Mouse (Mus musculus): ENCODE measurements around the gene Adprh. TPM values are rescaled to one million over a fixed set of nuclear protein-coding genes. Genes with fewer than 3 reads are reported as not detected.

The Adprh gene
- total and polyA plus RNA-seq, 2 experiments from 2014 or later = 47.0 to 131 TPM

DNA sequence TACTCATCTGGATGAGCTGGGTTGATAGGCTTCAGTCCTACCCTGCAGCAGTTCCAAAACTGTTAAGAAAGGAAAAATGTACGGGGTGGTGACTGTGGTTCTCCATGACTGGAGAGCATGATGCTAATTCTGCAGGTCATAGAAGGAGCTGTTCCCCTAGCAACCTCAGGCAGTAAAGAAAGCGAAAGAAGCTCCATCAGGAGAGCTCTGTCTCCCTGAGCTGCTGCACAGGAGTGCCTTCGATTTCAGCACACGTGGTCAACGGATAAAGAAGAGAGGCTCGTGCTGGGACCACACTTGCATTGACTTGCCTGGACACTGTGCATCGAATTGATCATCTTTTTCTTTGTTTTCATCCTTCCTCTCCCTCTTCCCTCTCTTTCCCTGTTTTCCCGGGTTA is 10.3 kb downstream of the Adprh start:
- Histone ChIP-seq H3K36me3 (ENCODE audit: insufficient read depth, low read length) (peaks cover 32% of the 10 kb centered on the region), H3K9ac (replicated peaks; ENCODE audit: low read length) (no peak overlapping the region), H3K9me3 (ENCODE audit: low read length) (no peaks in the 10 kb centered on the region), H3K27me3 (ENCODE audit: insufficient read depth, low read length) (no peaks in the 10 kb centered on the region), H3K4me2 (ENCODE audit: low read depth, low read length) (no peak overlapping the region), H3K27ac (no peak overlapping the region), H3K4me1 (ENCODE audit: insufficient read depth, low read length) (no peaks in the 10 kb centered on the region), H3K4me3 (ENCODE audit: low read length) (no peak overlapping the region)
- ATAC-seq = no peak
- TF ChIP-seq CTCF (IDR thresholded peaks at IDR 0.05; ENCODE audit: low read depth) = no peak
- WGBS = 80% methylated on average over 8 of the region's 8 CpGs
- no peak for DNase-seq (ENCODE audit: low spot score)

DNA sequence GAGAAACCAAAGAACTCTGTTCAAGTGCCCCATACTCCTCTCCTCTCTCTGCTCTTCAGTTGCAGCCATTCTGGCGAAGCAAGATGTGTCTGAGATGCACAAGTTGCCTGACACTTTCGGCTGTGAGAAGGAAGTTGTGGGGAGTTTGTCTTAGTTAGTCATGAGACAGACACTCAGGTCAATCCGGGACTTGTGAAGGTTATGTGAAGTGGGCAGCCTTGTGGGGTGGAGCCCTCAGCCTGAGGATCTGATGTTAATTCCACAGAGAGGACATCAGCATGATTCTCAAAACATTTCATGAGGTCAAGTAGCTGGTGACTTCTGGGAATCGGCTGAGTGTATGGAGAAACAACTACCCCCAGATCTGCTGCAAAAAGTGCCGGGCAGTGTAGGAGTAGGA is 10.9 kb downstream of the Adprh start:
- Histone ChIP-seq H3K4me2 (ENCODE audit: low read depth, low read length) (no peak overlapping the region), H3K4me1 (ENCODE audit: insufficient read depth, low read length) (no peaks in the 10 kb centered on the region), H3K9ac (replicated peaks; ENCODE audit: low read length) (no peak overlapping the region), H3K9me3 (ENCODE audit: low read length) (no peaks in the 10 kb centered on the region), H3K36me3 (ENCODE audit: insufficient read depth, low read length) (peaks cover 26% of the 10 kb centered on the region; the same call in 1 of the 2 replicates), H3K27ac (no peak overlapping the region), H3K27me3 (ENCODE audit: insufficient read depth, low read length) (no peaks in the 10 kb centered on the region), H3K4me3 (ENCODE audit: low read length) (no peak overlapping the region)
- ATAC-seq (no peak), DNase-seq (ENCODE audit: low spot score) (no peak)
- TF ChIP-seq CTCF (IDR thresholded peaks at IDR 0.05; ENCODE audit: low read depth) = no peak
- 89% methylated on average over 5 of the region's 5 CpGs for WGBS

- Histone ChIP-seq H3K27ac (no peak overlapping the region), H3K4me2 (ENCODE audit: low read depth, low read length) (no peak overlapping the region), H3K9ac (replicated peaks; ENCODE audit: low read length) (no peak overlapping the region), H3K4me3 (ENCODE audit: low read length) (no peak overlapping the region), H3K36me3 (ENCODE audit: insufficient read depth, low read length) (peaks cover 14% of the 10 kb centered on the region; the same call in 1 of the 2 replicates), H3K4me1 (ENCODE audit: insufficient read depth, low read length) (no peaks in the 10 kb centered on the region), H3K9me3 (ENCODE audit: low read length) (no peaks in the 10 kb centered on the region), H3K27me3 (ENCODE audit: insufficient read depth, low read length) (no peaks in the 10 kb centered on the region)
- no peak for TF ChIP-seq CTCF (IDR thresholded peaks at IDR 0.05; ENCODE audit: low read depth)
- DNase-seq (ENCODE audit: low spot score) (no peak), ATAC-seq (no peak)
- WGBS = 86% methylated on average over 6 of the region's 6 CpGs
Measured at GRCm38 (mm10) chr16:38440403-38440802, 12.1 kb downstream of the Adprh start.

DNA sequence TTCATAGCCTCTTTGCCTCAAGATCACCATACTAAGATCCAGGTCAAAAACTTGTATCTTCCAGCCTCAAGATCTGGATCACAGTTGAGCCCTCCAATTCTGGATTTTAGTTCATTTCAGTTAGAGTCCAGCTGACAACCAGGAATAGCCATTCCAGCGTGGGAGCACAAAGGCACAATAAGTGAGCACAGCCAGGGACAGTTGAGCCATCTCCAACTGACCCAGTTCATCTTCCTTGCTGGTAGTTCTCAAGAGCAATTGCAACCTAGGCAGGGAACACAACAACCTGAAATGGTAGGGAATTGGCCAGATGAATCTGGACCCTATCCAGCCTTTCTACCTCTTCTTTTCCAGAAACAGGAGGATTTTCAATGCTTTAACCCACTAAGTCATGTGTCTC is 13.3 kb downstream of the Adprh start:
- Histone ChIP-seq H3K9ac (replicated peaks; ENCODE audit: low read length) (no peak overlapping the region), H3K9me3 (ENCODE audit: low read length) (no peaks in the 10 kb centered on the region), H3K27ac (no peak overlapping the region), H3K4me1 (ENCODE audit: insufficient read depth, low read length) (no peaks in the 10 kb centered on the region), H3K4me3 (ENCODE audit: low read length) (no peak overlapping the region), H3K27me3 (ENCODE audit: insufficient read depth, low read length) (no peaks in the 10 kb centered on the region), H3K4me2 (ENCODE audit: low read depth, low read length) (no peak overlapping the region), H3K36me3 (ENCODE audit: insufficient read depth, low read length) (peaks cover 7% of the 10 kb centered on the region; the same call in 1 of the 2 replicates)
- DNase-seq (ENCODE audit: low spot score) (no peak), ATAC-seq (no peak)
- 83% methylated on average over 1 of the region's 1 CpGs for WGBS
- no peak for TF ChIP-seq CTCF (IDR thresholded peaks at IDR 0.05; ENCODE audit: low read depth)

- H3K27me3 ChIP-seq (ENCODE audit: insufficient read depth, low read length) = no peaks in the 10 kb centered on the region
- no peak for TF ChIP-seq CTCF (IDR thresholded peaks at IDR 0.05; ENCODE audit: low read depth)
- WGBS = 90% methylated on average over 4 of the region's 4 CpGs
- H3K27ac ChIP-seq = no peak overlapping the region
- no peaks in the 10 kb centered on the region for H3K9me3 ChIP-seq (ENCODE audit: low read length)
- no peak overlapping the region for H3K9ac ChIP-seq (replicated peaks; ENCODE audit: low read length)
- no peaks in the 10 kb centered on the region for H3K36me3 ChIP-seq (ENCODE audit: insufficient read depth, low read length)
- ATAC-seq = no peak
- no peaks in the 10 kb centered on the region for H3K4me1 ChIP-seq (ENCODE audit: insufficient read depth, low read length)
- no peak overlapping the region for H3K4me2 ChIP-seq (ENCODE audit: low read depth, low read length)
- H3K4me3 ChIP-seq (ENCODE audit: low read length) = no peak overlapping the region
- DNase-seq (ENCODE audit: low spot score) = no peak
Measured at GRCm38 (mm10) chr16:38434295-38434795, 18.2 kb downstream of the Adprh start.

GRCm38 (mm10) chr16:38433514-38433913 is 19.0 kb downstream of the Adprh start:
- Histone ChIP-seq H3K27ac (no peak overlapping the region), H3K4me3 (ENCODE audit: low read length) (no peak overlapping the region), H3K4me2 (ENCODE audit: low read depth, low read length) (no peak overlapping the region), H3K27me3 (ENCODE audit: insufficient read depth, low read length) (no peaks in the 10 kb centered on the region), H3K4me1 (ENCODE audit: insufficient read depth, low read length) (no peaks in the 10 kb centered on the region), H3K9me3 (ENCODE audit: low read length) (no peaks in the 10 kb centered on the region), H3K36me3 (ENCODE audit: insufficient read depth, low read length) (no peaks in the 10 kb centered on the region), H3K9ac (replicated peaks; ENCODE audit: low read length) (no peak overlapping the region)
- ATAC-seq = no peak
- no peak for DNase-seq (ENCODE audit: low spot score)
- TF ChIP-seq CTCF (IDR thresholded peaks at IDR 0.05; ENCODE audit: low read depth) = no peak
- 84% methylated on average over 8 of the region's 8 CpGs for WGBS

- H3K4me1 ChIP-seq (ENCODE audit: insufficient read depth, low read length) = no peaks in the 10 kb centered on the region
- no peak for TF ChIP-seq CTCF (IDR thresholded peaks at IDR 0.05; ENCODE audit: low read depth)
- no peak for ATAC-seq
- H3K9me3 ChIP-seq (ENCODE audit: low read length) = no peaks in the 10 kb centered on the region
- H3K4me3 ChIP-seq (ENCODE audit: low read length) = no peak within 1 kb of the TSS
- 80% methylated on average over 11 of the region's 11 CpGs for WGBS
- no peak within 1 kb of the TSS for H3K4me2 ChIP-seq (ENCODE audit: low read depth, low read length)
- no peak within 1 kb of the TSS for H3K9ac ChIP-seq (replicated peaks; ENCODE audit: low read length)
- no peak for DNase-seq (ENCODE audit: low spot score)
- no peaks in the 10 kb centered on the region for H3K36me3 ChIP-seq (ENCODE audit: insufficient read depth, low read length)
- no peak within 1 kb of the TSS for H3K27ac ChIP-seq
- no peaks in the 10 kb centered on the region for H3K27me3 ChIP-seq (ENCODE audit: insufficient read depth, low read length)
Measured at GRCm38 (mm10) chr16:38432498-38433425, 19.7 kb downstream of the Adprh start, which contains the start of gene Pla1a. Gene Pla1a, minus strand, starts transcription at chr16:38433145.

All from hindbrain, postnatal 0 days (tissue).